Mouse (Mus musculus) C2C12 (cell line): ENCODE results near the gene Tenm2.

Experiments
- CEBPB ChIP-seq: IDR thresholded peaks from one replicate; pipeline ENCODE4 v1.6.1; 2011; ENCODE audit warnings: low read depth, mild to moderate bottlenecking, control low read depth, moderate library complexity
- CTCF ChIP-seq: IDR thresholded peaks from one replicate; pipeline ENCODE4 v1.5.1; 2011; ENCODE audit not compliant: control insufficient read depth, insufficient read depth, insufficient read length
- MAX ChIP-seq: IDR thresholded peaks from one replicate; pipeline ENCODE4 v1.6.1; 2011; ENCODE audit warnings: mild to moderate bottlenecking, control low read depth
- MYOG ChIP-seq: IDR thresholded peaks from one replicate; pipeline ENCODE4 v1.6.1; 2011; ENCODE audit not compliant: control insufficient read depth, insufficient read length; ENCODE audit errors: extremely low read depth

- no peak for TF ChIP-seq CTCF
- TF ChIP-seq MYOG: no peak
- no peak for TF ChIP-seq MAX
- TF ChIP-seq CEBPB: no peak
Observed at GRCm38 (mm10) chr11:36277903-36278215, 957.9 kb downstream of the Tenm2 start.
